Mouse (Mus musculus) CH12.LX (cell line): Measurements from ENCODE around the gene Gad1.

Experiments used
- BHLHE40 ChIP-seq: IDR thresholded peaks from 2 replicates; pipeline ENCODE4 v1.6.1; 2011; ENCODE audit warnings: mild to moderate bottlenecking, low read depth, low read length, improper control_type of control experiment
- CHD1 ChIP-seq: IDR thresholded peaks from 2 replicates; pipeline ENCODE4 v1.6.1; 2012; ENCODE audit warnings: low read depth, low read length, improper control_type of control experiment, inconsistent platforms
- CTCF ChIP-seq, 2 experiments: IDR thresholded peaks in 1 of 2; conservative IDR thresholded peaks in 1 of 2; 2 replicates each; pipeline ENCODE4 v1.5.1; 2011 to 2012; ENCODE audit warnings: low read depth in 2 of 2, low read length in 2 of 2, improper control_type of control experiment in 1 of 2, inconsistent platforms in 1 of 2, mild to moderate bottlenecking in 1 of 2, moderate library complexity in 1 of 2
- E2F4 ChIP-seq: IDR thresholded peaks from 2 replicates; pipeline ENCODE4 v1.6.1; 2011; ENCODE audit warnings: low read depth, low read length, improper control_type of control experiment; ENCODE audit not compliant: insufficient replicate concordance
- KAT2A ChIP-seq: IDR thresholded peaks from 2 replicates; pipeline ENCODE4 v1.6.1; 2012; ENCODE audit warnings: low read length, improper control_type of control experiment, inconsistent platforms; ENCODE audit not compliant: insufficient replicate concordance
- MAX ChIP-seq: IDR thresholded peaks from 2 replicates; pipeline ENCODE4 v1.6.1; 2011; ENCODE audit warnings: low read length, improper control_type of control experiment
- MAZ ChIP-seq: IDR thresholded peaks from 2 replicates; pipeline ENCODE4 v1.6.1; 2012; ENCODE audit warnings: low read depth, mild to moderate bottlenecking, inconsistent platforms, low read length, improper control_type of control experiment, moderate library complexity
- MEF2A ChIP-seq: IDR thresholded peaks from 2 replicates; pipeline ENCODE4 v1.6.1; 2014; ENCODE audit warnings: low read depth, mild to moderate bottlenecking, inconsistent platforms, low read length, improper control_type of control experiment, borderline replicate concordance
- NRF1 ChIP-seq: IDR thresholded peaks from 2 replicates; pipeline ENCODE4 v1.6.1; 2014; ENCODE audit warnings: low read depth, mild to moderate bottlenecking, inconsistent platforms, low read length, improper control_type of control experiment, moderate library complexity
- POLR2A ChIP-seq: IDR thresholded peaks from 2 replicates; pipeline ENCODE4 v1.6.1; 2011; ENCODE audit warnings: low read depth, mild to moderate bottlenecking, improper control_type of control experiment, low read length
- RCOR1 ChIP-seq: conservative IDR thresholded peaks from 2 replicates; pipeline ENCODE4 v1.6.1; 2012; ENCODE audit warnings: low read depth, mild to moderate bottlenecking, inconsistent platforms, low read length, improper control_type of control experiment
- TBP ChIP-seq: conservative IDR thresholded peaks from 2 replicates; pipeline ENCODE4 v1.6.1; 2011; ENCODE audit warnings: low read depth, low read length, improper control_type of control experiment
- USF1 ChIP-seq: IDR thresholded peaks from 2 replicates; pipeline ENCODE4 v1.6.1; 2014; ENCODE audit warnings: low read depth, mild to moderate bottlenecking, inconsistent platforms, low read length, improper control_type of control experiment

DNA sequence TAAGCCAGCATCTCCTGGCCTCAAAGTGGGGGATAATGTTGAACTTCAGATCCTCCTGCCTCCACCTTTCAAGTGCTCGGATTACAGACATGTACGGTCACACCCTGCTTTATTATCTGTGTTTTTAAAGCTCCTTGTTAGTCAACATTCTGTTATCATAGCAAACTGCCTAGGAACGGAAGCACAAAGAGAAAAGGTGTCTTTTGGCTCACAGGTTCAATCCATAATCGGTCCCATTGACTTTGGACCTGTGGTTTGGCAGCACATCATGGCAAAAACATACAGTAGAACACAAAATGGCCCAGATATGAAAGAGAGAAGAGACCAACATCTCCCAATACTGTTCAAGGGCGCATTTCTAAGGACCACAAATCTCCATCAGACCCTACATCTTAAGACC lies 95.4 kb downstream of the Gad1 start:
- TF ChIP-seq MAX (no peak), POLR2A (no peak), CTCF (conservative IDR thresholded peaks at IDR 0.05 in 1 of 2, IDR thresholded peaks at IDR 0.05 in 1 of 2; ENCODE audit: low read depth in 2 of 2, low read length in 2 of 2) (no peak), TBP (no peak), BHLHE40 (no peak), CHD1 (no peak), NRF1 (no peak), RCOR1 (no peak), USF1 (no peak), MEF2A (no peak), MAZ (no peak), E2F4 (no peak), KAT2A (no peak)
